Mouse (Mus musculus) megakaryocyte, embryonic 14.5 days (primary cell): ENCODE measurements around the gene Mtmr3.

Experiments used
- FLI1 ChIP-seq: IDR thresholded peaks from 2 replicates; pipeline ENCODE4 v1.6.1; 2012; ENCODE audit warnings: low read length, inconsistent platforms, mixed read lengths
- GATA1 ChIP-seq: IDR thresholded peaks from 3 replicates; pipeline ENCODE4 v1.6.1; 2012; ENCODE audit warnings: mixed read lengths, low read length, inconsistent platforms, borderline replicate concordance

DNA sequence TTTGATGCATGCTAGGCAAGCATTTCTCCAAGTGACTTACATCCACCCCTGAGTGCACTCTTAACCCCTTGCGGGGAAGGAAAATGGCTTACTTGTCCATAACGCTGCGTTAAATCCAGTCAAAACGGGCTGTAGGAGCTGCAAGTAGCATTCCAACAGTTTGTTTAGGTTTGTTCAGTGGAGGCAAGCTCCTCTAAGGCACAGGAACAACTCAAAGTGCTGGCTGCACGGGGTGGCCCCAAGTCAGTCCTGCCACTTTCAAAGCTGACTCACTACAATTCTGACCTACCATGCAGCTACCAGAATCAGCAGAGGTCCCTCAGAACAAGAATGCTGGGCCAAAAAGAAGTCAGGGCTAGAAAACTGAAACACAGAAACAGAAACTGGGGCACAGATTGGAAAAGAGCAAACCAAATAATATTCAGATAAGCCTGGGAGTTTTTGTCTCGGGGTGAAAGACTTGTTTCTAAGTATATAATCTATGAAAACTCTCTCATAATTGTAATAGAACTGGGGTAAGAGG lies 72.5 kb downstream of the Mtmr3 start:
- no peak for TF ChIP-seq GATA1
- no peak for TF ChIP-seq FLI1
